Mouse (Mus musculus) stomach, postnatal 0 days (tissue): ENCODE measurements around the gene D630039A03Rik.
"Not testable (repeated sequence)": the region's sequence is repeated elsewhere in the genome, so short reads cannot be mapped to it uniquely, and the experiment has no call there.

Source experiments
- CTCF ChIP-seq: IDR thresholded peaks from 2 replicates; pipeline ENCODE4 v1.5.1; 2016; ENCODE audit warnings: antibody characterized with exemption, low read depth, mild to moderate bottlenecking, moderate library complexity
- EP300 ChIP-seq: optimal IDR thresholded peaks from 2 replicates; pipeline ENCODE3; 2016; ENCODE audit warnings: antibody characterized with exemption

DNA sequence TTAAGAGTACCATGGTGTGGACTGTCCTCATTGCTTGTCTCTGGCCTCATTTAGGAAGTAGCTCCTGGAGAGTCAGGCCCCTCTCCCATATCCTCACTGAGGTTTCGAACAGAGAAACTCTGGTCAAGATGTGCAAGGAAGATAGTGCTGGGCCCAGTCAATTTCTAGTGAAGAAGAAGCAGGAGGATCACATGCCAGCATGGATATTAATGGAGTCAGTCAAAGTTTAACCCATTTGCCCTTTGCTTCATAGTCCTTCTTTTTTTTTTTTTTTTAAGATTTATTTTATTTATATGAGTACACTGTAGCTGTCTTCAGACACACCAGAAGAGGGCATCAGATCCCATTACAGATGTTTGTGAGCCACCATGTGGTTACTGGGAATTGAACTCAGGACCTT lies 27.1 kb downstream of the D630039A03Rik start:
- not testable (repeated sequence) for TF ChIP-seq CTCF, EP300
